Mouse (Mus musculus): ENCODE measurements around the gene Gm20388.

Gene Gm20388

GRCm38 (mm10) chr8:120228781-120229573, 318.3 kb downstream of the Gm20388 start:
- peak; percentile 82 for DNase-seq (ENCODE audit: low read depth, low spot score)

DNA sequence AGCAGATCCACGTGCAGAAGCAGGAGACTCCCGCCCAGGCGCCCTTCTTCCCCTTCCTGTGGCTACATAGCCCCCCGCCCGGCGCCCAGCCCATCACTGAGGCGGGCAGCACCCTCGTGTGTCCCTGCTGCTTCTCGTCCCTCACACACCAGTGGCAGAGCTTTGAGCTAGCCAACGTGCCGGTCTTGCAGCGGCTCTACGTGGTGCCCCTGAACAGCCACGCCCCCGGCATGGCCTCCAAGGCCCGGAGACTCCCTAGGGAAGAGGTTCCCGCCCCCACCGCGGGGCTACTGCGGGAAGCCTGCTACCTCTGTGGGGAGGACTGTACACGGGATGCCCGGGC, 318.9 kb downstream of the Gm20388 start:
- DNase-seq (ENCODE audit: low read depth, low spot score): no peak

- DNase-seq (ENCODE audit: low read depth, low spot score): no peak
Measured at GRCm38 (mm10) chr8:120230081-120230480, 319.4 kb downstream of the Gm20388 start.

GRCm38 (mm10) chr8:120230715-120231614, 320.3 kb downstream of the Gm20388 start:
- DNase-seq (ENCODE audit: low read depth, low spot score): no peak

DNA sequence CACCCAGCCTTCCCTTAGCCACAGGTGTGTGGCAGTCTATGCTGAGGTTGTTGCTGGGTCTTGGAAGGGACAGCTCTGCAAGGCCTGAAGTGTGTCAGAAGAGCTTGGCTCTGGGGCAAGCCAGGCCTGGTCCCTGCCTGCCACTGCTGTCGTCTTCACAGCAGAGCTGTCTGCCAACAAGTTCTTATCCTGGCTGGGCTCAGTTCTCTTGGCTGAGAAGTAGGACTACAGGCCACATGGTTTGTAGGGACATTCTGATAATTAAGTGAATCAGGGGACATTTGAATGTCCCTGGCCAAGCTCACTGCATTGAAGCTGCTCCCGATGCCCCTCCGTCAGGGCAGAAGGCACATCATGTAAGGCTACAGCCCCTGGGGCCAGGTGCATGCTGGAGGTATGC, 321.2 kb downstream of the Gm20388 start:
- peak; percentile 58 for DNase-seq (ENCODE audit: low read depth, low spot score)

- DNase-seq (ENCODE audit: low read depth, low spot score): no peak
Measured at GRCm38 (mm10) chr8:120232398-120232797, 321.8 kb downstream of the Gm20388 start.

DNA sequence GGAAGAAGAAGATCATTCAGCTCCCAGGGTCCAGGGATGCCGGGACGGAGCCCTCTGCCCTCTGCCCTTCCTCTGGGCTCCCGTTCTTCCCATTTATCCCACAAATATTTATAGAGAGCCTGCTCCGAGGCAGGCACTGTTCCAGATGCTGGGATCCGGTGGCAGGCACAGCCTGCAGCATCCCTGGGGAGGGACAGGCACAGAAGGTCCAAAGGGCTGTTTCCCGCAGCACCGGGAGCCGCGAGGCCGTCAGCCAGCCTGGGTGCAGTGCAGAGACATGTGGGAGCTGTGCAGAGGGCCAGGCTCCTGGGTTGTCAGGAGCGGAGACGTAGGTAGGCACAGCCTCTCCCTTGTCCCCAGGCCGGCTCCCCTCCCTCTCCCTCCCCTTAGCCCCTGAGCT, 322.3 kb downstream of the Gm20388 start:
- no peak for DNase-seq (ENCODE audit: low read depth, low spot score)

GRCm38 (mm10) chr8:120234457-120234856, 323.8 kb downstream of the Gm20388 start:
- no peak for DNase-seq (ENCODE audit: low read depth, low spot score)

GRCm38 (mm10) chr8:120234866-120235265, 324.2 kb downstream of the Gm20388 start:
- DNase-seq (ENCODE audit: low read depth, low spot score): no peak

DNA sequence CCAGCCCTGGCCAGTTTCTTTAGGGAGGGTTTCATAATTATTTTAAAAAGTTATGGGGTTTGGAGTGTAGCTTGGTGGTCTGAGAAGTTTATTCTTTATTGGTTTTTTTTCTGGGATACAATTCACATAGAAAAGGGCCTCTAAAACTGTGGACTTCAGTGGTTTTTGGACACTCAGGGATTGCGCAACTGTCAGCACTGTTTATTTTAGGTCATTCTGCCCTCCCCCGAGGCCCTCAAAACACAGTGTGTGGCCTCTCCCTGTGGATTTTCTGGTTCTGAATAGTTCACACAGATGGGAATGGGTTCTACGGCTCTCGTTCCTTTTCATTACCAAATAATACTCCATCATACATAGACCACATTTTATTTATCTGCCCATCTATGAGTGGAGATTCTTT, 332.6 kb downstream of the Gm20388 start:
- DNase-seq (ENCODE audit: low read depth, low spot score): no peak

GRCm38 (mm10) chr8:120243916-120244451, 333.3 kb downstream of the Gm20388 start:
- DNase-seq (ENCODE audit: low read depth, low spot score): no peak

DNA sequence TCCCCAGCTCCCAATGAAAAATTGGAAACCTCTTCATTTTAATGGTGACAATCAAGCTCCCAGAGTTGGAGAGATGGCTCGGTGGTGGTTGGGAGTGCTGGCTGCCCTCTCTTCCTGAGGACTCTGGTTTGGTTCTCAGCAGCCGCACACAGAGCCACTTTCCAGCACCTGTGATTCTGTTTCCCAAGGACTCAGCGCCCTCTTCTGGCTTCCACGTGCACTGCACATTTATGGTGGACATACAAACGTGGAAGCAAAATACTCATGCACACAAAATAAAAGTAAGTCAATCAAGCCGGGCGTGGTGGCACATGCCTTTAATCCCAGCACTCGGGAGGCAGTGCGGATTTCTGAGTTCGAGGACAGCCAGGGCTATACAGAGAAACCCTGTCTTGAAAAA, 333.9 kb downstream of the Gm20388 start:
- no peak for DNase-seq (ENCODE audit: low read depth, low spot score)

- no peak for DNase-seq (ENCODE audit: low read depth, low spot score)
Measured at GRCm38 (mm10) chr8:120247618-120248017, 337.0 kb downstream of the Gm20388 start.

DNA sequence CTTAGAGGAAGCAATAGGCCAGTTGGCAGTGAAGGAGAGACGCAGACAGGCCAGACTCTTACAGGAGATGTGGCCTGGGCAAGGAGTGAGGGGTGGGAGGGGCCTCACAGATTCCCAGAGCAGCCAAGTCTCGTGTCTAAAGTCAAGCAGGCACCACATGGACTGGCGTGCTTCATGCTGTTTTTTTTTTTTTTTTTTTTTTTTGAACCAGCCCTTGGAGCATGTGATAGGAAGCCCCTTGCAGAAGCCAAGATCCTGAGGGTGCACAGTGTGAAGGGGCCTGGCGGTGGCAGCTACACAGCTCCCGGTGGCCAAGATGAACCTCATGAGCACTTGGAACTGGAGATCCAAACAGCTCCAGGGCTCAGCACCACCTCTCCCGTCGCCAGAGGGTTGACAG, 337.4 kb downstream of the Gm20388 start:
- DNase-seq (ENCODE audit: low read depth, low spot score): no peak

GRCm38 (mm10) chr8:120248451-120248850, 337.8 kb downstream of the Gm20388 start:
- DNase-seq (ENCODE audit: low read depth, low spot score): no peak

- DNase-seq (ENCODE audit: low read depth, low spot score): no peak
Measured at GRCm38 (mm10) chr8:120249800-120250336, 339.2 kb downstream of the Gm20388 start.

DNA sequence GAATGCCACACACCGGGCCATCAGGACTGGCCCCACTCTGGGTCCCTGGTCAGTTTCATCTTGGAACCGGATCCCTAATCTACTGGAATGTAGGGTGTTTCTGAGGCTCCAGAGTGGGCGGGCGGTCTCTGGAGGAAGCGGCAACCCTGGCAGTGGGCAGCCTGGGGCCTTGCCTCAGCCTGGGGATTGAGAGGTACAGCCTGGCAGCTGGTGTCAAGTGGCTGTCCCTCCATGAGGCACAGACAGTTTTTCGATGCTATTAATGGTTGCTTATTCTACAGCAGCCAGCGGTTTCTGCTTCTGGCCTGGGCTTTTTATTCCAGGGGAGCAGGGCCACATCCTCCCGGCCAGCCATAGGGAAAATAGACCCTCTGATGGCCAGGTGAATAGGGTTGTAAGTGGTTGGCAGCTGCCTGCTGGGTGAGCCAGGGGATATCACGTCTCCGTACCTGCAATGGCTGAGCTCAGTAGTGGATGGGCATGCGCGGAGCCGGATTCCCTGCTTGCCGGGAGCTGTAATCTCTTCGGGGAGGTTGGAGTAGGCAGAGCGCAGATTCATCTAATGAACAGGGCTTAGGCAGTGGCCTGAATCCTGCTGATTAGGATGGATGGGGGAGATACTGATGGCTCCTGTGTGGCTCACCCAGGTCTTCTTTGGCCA, 340.2 kb downstream of the Gm20388 start:
- DNase-seq (ENCODE audit: low read depth, low spot score): peak; percentile 70

- DNase-seq (ENCODE audit: low read depth, low spot score): peak; percentile 70
Measured at GRCm38 (mm10) chr8:120251411-120252035, 340.9 kb downstream of the Gm20388 start.

- no peak for DNase-seq (ENCODE audit: low read depth, low spot score)
Measured at GRCm38 (mm10) chr8:120253626-120254025, 343.0 kb downstream of the Gm20388 start.

- no peak for DNase-seq (ENCODE audit: low read depth, low spot score)
Measured at GRCm38 (mm10) chr8:120255406-120255987, 344.9 kb downstream of the Gm20388 start.

GRCm38 (mm10) chr8:120256958-120257357, 346.3 kb downstream of the Gm20388 start:
- no peak for DNase-seq (ENCODE audit: low read depth, low spot score)
